Mouse (Mus musculus) testis, postnatal 10 days (tissue): ENCODE data around the gene App.

Experiments
- DNase-seq: peaks from one replicate; pipeline ENCODE4 v3.0.0; 2021; ENCODE audit warnings: low spot score

The App gene

DNA sequence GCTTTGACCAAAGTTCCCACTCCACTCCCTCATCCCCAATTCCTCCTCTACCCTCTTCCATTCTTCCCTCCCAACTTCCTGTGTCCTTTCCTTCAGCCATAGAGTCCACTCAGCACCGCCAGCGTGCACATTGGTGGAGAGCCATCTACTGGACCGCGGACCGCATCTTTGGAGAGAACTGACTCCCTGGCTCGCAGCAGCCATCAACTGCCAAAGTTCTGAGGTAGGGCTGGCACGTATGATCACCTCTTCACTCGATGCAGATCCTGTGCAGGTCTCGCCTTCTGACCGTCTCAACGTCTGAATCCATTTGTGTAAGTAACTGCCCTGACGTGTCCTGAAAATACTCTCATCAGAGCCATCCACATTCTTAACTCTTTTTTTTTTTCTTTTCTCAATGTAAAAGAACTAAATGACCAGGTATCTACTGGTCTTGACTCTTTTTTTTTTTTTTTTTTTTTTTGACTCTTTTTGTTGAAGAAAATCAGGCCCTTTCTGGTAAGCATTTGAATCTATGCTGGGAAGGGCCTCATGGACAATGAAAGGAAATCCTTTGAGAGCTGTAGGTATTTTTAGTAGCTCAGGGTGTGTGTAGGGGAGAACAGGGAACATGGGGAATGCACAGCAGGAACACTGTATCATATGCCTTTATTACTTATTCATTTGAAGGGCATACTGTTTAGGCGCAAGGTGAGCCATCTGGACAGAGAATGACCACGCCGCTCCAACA lies 200.0 kb downstream of the App start:
- DNase-seq: no peak

- DNase-seq: no peak
Observed at GRCm38 (mm10) chr16:84971535-84972330, 201.8 kb downstream of the App start.

DNA sequence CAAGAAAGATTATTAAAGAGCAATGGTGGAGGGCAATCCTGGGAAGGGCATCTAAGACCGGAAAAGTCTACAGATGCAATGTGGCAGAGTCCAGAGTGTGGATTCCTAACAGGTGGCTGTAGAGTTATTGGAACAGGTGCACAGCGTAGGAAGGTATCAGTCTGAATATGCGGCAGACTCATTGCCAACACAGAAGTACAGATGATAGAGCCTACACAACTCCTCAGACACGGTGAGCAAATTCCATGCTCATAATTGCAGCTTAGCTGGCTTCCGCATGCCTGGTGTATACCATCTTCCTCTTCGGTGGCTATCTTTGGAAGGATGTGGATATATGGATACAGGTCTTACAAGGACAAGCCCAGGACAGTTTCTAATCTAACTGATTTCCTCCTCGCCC lies 204.5 kb downstream of the App start:
- no peak for DNase-seq

- no peak for DNase-seq
Observed at GRCm38 (mm10) chr16:84966983-84967382, 206.6 kb downstream of the App start.

DNA sequence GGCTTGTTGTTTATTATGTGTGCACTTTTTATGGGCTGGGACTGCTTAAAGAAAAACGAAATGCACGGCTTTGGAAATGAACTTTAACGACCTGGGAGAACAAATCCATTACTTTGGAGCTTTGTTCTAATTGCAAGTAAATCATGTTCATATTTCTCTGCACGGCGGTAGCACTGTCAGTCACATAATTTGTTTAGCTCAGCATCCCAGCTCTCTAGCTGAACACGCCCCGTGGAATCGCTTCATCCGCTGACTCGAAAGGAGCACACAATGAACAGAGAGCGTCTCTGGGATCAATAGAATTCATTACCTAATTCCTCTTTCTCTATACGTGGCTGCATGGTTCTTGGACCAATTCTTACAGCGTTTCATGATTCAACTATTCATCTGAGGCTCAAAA lies 207.5 kb downstream of the App start:
- no peak for DNase-seq

GRCm38 (mm10) chr16:84963960-84964359 lies 209.6 kb downstream of the App start:
- no peak for DNase-seq

DNA sequence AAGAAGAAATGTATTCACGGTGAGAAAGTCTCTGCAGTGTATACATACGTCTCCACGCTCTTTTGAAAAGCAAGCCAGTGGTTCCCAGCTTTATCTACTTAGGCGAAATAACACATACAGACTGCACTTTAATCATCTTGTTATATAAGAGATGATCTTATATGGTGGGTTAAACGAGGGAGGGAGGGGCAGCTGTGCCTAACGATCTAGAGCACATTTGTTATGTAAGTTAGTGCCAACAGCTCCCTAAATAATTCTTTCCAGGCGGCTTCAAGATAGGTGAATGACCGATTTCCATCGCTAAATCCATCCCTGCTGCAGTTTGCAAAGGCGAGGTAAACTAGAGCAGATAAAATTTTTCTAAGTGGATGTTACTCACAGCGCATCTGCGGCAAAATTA lies 210.0 kb downstream of the App start:
- DNase-seq: no peak

DNA sequence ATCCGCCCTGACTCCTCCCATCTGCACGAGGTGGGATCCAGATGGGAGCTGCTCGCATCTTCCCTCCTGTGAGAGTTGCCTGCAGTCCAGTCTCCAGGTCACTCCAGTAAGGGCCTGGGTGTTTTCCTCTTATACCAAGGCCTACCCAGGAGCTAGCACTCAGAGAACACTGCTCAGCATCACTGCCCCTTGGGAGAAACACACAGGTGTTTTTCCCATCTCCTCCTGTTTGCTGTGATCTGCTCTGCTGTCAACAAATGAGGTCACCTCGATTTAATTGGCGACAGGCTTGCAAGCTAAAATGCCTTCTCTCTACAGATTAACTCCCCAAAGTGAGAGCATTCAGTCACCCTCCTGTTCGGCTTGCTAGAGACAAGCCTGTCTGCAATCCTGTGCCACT lies 216.3 kb downstream of the App start:
- no peak for DNase-seq

GRCm38 (mm10) chr16:84956690-84957089 lies 216.9 kb downstream of the App start:
- DNase-seq: no peak

GRCm38 (mm10) chr16:84955840-84956239 lies 217.7 kb downstream of the App start:
- DNase-seq: no peak

GRCm38 (mm10) chr16:84955204-84955839 lies 218.2 kb downstream of the App start:
- peak; percentile 93 for DNase-seq

DNA sequence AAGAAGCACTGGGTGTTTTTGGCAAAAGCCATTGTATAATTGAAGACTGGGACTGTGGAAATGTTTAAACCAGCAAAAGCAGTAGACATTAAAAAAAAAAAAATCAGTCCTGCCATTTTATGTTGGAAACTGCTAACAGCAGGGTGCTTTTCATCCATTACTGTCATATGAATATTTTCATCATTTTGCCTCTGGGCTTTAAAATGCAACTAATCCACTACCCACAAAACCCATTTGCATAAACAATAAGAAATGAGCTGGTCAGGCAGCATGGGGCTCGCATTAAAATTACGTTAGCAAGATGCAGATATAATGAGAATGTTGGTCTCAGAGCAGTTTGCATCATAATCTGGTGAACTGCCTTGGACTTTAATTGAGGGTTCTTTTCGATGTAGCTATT lies 242.5 kb downstream of the App start:
- DNase-seq: no peak

DNA sequence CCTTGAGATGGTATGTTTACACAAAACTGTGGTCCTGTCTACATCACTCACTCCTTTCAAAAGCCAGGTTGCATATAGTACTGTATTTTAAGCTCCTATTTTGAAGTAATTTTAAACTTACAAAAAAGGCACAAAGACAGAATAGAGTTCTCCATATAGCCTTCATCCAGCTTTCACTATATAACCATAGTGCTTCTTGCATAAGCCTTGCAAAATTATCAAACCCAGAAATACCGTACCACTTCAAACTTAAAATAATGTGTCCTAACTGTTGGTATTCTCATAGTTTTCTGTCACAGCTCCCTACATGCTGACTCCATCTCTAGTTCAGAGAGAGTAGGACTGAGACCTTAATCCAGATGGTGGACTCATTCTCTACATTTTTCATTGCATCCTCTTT lies 245.7 kb downstream of the App start:
- DNase-seq: no peak

GRCm38 (mm10) chr16:84919649-84920308 lies 253.8 kb downstream of the App start:
- no peak for DNase-seq

DNA sequence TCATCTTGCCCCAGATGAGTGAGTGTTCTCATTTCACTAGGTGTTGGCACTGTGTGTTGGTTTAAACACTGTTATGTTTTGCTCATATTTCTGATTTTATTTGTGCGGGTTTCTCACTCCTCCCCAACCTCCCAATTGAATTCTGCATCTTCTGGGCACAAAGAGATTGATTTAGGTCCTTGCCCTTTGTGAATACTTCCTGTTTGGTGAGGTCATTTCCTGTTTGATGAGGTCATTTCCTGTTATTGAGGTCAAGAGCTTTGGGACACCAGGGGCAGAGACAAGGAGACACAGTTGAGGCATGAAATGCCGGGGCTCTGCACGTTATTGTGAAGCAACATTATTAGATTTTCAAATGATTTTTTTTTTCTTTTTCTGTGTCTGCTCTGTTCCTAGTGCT lies 254.5 kb downstream of the App start:
- no peak for DNase-seq

- DNase-seq: no peak
Observed at GRCm38 (mm10) chr16:84916772-84917171, 256.8 kb downstream of the App start.

DNA sequence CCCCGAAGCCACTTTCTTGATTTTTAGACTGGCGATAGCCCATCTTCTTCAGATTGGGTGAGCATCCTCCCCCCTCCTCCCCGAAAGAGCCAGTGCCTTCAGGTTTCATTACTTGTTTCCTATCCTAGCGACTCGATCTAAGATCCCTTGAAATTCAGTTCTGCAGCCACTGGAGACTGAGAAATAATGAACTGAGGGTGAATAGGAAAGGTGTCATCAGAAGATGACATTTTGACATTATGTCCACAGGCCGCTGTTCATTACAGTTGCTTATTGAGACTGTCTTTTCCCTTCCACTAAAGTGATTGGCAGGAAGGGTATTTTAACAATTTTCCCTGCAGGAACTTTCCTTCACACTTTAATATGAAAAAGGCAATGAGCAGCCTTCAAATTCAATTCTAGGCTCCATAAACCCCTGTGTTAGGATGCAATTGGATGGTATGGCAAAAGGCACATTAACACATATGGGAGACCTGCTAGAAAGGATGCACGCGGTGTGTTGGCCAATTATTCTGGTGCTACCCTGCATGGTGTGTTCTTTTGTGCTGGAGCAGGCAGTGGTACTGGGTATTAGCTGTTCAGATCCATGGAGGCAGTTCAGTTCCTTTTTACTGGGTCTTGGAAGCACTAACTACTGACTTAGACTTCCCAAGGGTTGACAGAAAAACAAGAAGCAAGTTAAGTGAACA lies 261.9 kb downstream of the App start:
- no peak for DNase-seq

DNA sequence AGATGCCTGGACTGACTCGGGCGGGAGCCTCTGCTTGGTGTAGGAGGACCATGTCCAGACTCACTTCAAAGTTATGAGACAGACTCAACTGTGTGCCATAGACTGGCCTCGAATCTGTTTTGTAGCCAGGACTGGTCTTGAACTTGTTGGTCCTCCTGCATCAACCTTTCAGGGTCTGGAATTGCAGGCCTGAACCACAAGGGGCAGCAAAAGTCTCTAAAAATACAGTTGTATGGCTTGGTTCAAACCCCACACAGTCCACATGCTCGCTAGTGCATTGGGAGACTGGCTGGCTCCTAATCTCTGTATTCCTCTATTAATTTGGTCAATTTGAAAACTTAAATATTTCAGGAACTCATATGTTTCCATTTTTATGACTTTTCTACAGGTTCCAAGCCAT lies 270.6 kb downstream of the App start:
- DNase-seq: no peak
